18 mouse cellular contexts compared by ENCODE assay signal in genomic region chr13:95679078-95679477, GRCm38 (mm10). TPM values are rescaled to one million over a fixed set of nuclear protein-coding genes. Genes with fewer than 3 reads are reported as not detected.
DNase-seq lines count a peak whose midpoint lies in the region; ATAC-seq and TF ChIP-seq lines count a peak whose summit lies in the region.
"Had no signal": no experiment of that assay in that cellular context is flagged by ENCODE, and none has a peak within 500 bp of the region (broad histone marks: within the 10 kb centered on the region; RNA-seq: fewer than 3 reads in every experiment).

No protein-coding gene starts in this region.

- ATAC-seq in kidney, embryonic 15.5 days (replicated peaks; ENCODE audit: low FRiP score) = 0 out of 2 replicates have a peak, but pooled peaks have one; percentile 36
- ATAC-seq in kidney, embryonic 14.5 days (ENCODE audit: low FRiP score, low TSS enrichment) = no peak
- peak; percentile 69 for ATAC-seq in liver, embryonic 12.5 days
- ATAC-seq in frontal cortex, adult (ENCODE audit: low TSS enrichment) = no peak
- ATAC-seq: CD4-positive, CD25-positive, alpha-beta regulatory T cell, adult 4 months; Patski had no signal

- 81% methylated on average over 5 of the region's 5 CpGs for WGBS in kidney, embryonic 15.5 days
- 88% methylated on average over 5 of the region's 5 CpGs for WGBS in kidney, embryonic 14.5 days
- 74% methylated on average over 5 of the region's 5 CpGs for WGBS in bone marrow, adult 2 months
- 49% methylated on average over 5 of the region's 5 CpGs for WGBS in liver, embryonic 12.5 days (ENCODE audit: insufficient replicate concordance)

- H3K4me2 ChIP-seq in kidney, embryonic 15.5 days = no peak overlapping the region
- H3K4me2 ChIP-seq in kidney, embryonic 14.5 days (replicated peaks; ENCODE audit: low read depth, low read length) = no peak overlapping the region
- H3K4me2 ChIP-seq in liver, embryonic 12.5 days = peak overlapping the region; percentile 48
- H3K4me2 ChIP-seq: lung, embryonic 15.5 days had no signal

- no peak overlapping the region for H3K9ac ChIP-seq in kidney, embryonic 15.5 days
- H3K9ac ChIP-seq in kidney, embryonic 14.5 days (ENCODE audit: low read depth, low read length) = no peak overlapping the region
- peak overlapping the region; percentile 47 for H3K9ac ChIP-seq in liver, embryonic 12.5 days
- H3K9ac ChIP-seq: lung, embryonic 15.5 days had no signal

- TF ChIP-seq POLR2A in bone marrow, adult 2 months (IDR thresholded peaks at IDR 0.05; ENCODE audit: borderline replicate concordance, control insufficient read depth, low read depth, low read length) = no peak

- no peak for TF ChIP-seq CTCF in bone marrow, adult 2 months (IDR thresholded peaks at IDR 0.05; ENCODE audit: control insufficient read depth, insufficient read depth, low read length)

- no peaks in the 10 kb centered on the region for H3K27me3 ChIP-seq in kidney, embryonic 15.5 days
- no peaks in the 10 kb centered on the region for H3K27me3 ChIP-seq in kidney, embryonic 14.5 days (ENCODE audit: control insufficient read depth, insufficient read depth, low read length)
- no peaks in the 10 kb centered on the region for H3K27me3 ChIP-seq in liver, embryonic 12.5 days (replicated peaks)
- no peaks in the 10 kb centered on the region for H3K27me3 ChIP-seq in splenic B cell, adult 2 months (ENCODE audit: control insufficient read depth, insufficient read depth, low read length, poor library complexity, severe bottlenecking)
- H3K27me3 ChIP-seq: lung, embryonic 15.5 days; Patski had no signal

- DNase-seq in splenic B cell, adult 2 months (ENCODE audit: low read depth, low spot score) = peak; percentile 16
- DNase-seq in layer of hippocampus, postnatal 10 days (ENCODE audit: low spot score in 2 of 2) = no peak
- DNase-seq: cerebellum, adult 9-11 months; left cerebral cortex, postnatal 4 days; thymus, postnatal 25 days had no signal

- H3K4me3 ChIP-seq in kidney, embryonic 15.5 days (replicated peaks) = no peak overlapping the region
- no peak overlapping the region for H3K4me3 ChIP-seq in kidney, embryonic 14.5 days (ENCODE audit: low read length)
- no peak overlapping the region for H3K4me3 ChIP-seq in bone marrow, adult 2 months (replicated peaks; ENCODE audit: control insufficient read depth, low read depth, low read length)
- H3K4me3 ChIP-seq in liver, embryonic 12.5 days = no peak overlapping the region
- H3K4me3 ChIP-seq: embryonic facial prominence, embryonic 10.5 days; hindbrain, embryonic 10.5 days; lung, embryonic 15.5 days; midbrain, embryonic 10.5 days; myocyte had no signal

- no peaks in the 10 kb centered on the region for H3K9me3 ChIP-seq in kidney, embryonic 15.5 days (replicated peaks)
- H3K9me3 ChIP-seq in kidney, embryonic 14.5 days (ENCODE audit: control insufficient read depth, low read length) = no peaks in the 10 kb centered on the region
- H3K9me3 ChIP-seq in liver, embryonic 12.5 days (replicated peaks) = no peaks in the 10 kb centered on the region
- H3K9me3 ChIP-seq: embryonic facial prominence, embryonic 10.5 days; hindbrain, embryonic 10.5 days; lung, embryonic 15.5 days; midbrain, embryonic 10.5 days had no signal

- no peaks in the 10 kb centered on the region for H3K36me3 ChIP-seq in kidney, embryonic 15.5 days
- H3K36me3 ChIP-seq in kidney, embryonic 14.5 days (ENCODE audit: control insufficient read depth, insufficient read depth, low read length) = no peaks in the 10 kb centered on the region
- peaks cover 16% of the 10 kb centered on the region for H3K36me3 ChIP-seq in liver, embryonic 12.5 days
- no peaks in the 10 kb centered on the region for H3K36me3 ChIP-seq in splenic B cell, adult 2 months (ENCODE audit: control insufficient read depth, insufficient read depth, low read length, poor library complexity, severe bottlenecking)
- H3K36me3 ChIP-seq: lung, embryonic 15.5 days had no signal

- no peak overlapping the region for H3K27ac ChIP-seq in kidney, embryonic 15.5 days
- no peak overlapping the region for H3K27ac ChIP-seq in kidney, embryonic 14.5 days (ENCODE audit: low read depth, low read length)
- H3K27ac ChIP-seq in bone marrow, adult 2 months (ENCODE audit: control insufficient read depth, insufficient read depth, low read depth, low read length, poor library complexity) = peak overlapping the region; percentile 23; the same call in 1 of the 2 replicates
- H3K27ac ChIP-seq in liver, embryonic 12.5 days = peak overlapping the region; percentile 98
- H3K27ac ChIP-seq: embryonic facial prominence, embryonic 10.5 days; hindbrain, embryonic 10.5 days; kidney, postnatal 0 days; lung, embryonic 15.5 days; midbrain, embryonic 10.5 days had no signal

- H3K4me1 ChIP-seq in kidney, embryonic 15.5 days = no peaks in the 10 kb centered on the region
- H3K4me1 ChIP-seq in kidney, embryonic 14.5 days (ENCODE audit: control insufficient read depth, insufficient read depth, low read length) = no peaks in the 10 kb centered on the region
- peaks cover 4% of the 10 kb centered on the region for H3K4me1 ChIP-seq in bone marrow, adult 2 months (ENCODE audit: control insufficient read depth, insufficient read depth, low read length)
- peaks cover 63% of the 10 kb centered on the region for H3K4me1 ChIP-seq in liver, embryonic 12.5 days
- H3K4me1 ChIP-seq: embryonic facial prominence, embryonic 10.5 days; hindbrain, embryonic 10.5 days; lung, embryonic 15.5 days; midbrain, embryonic 10.5 days had no signal

RNA-seq across cellular contexts. Expression of gene F2rl2, which starts 17.6 kb away (rescaled TPM):
- polyA plus RNA-seq in kidney, embryonic 15.5 days (2015; fragmentation: Nextera tagmentation; extraction: Ambion mirVana) = 0.30 and 0.52 TPM in 2 replicates
- polyA plus RNA-seq in kidney, embryonic 14.5 days (2014; fragmentation: Nextera tagmentation; extraction: Ambion mirVana) = 0.41 and 0.54 TPM in 2 replicates
- polyA plus RNA-seq in bone marrow, adult 2 months (2011; ENCODE audit: insufficient read depth, insufficient read length, low replicate concordance, missing spikeins) = 12.8 and 18.3 TPM in 2 replicates
- 22.0 and 23.5 TPM in 2 replicates for polyA plus RNA-seq in liver, embryonic 12.5 days (2016; fragmentation: Nextera tagmentation; extraction: Ambion mirVana)
- total RNA-seq in layer of hippocampus, postnatal 10 days (2021) = under 1 TPM; 0.56 to 0.59 TPM
- polyA plus RNA-seq: Patski had no signal

Comparison
In these comparisons a context has a peak if more than half of its experiments do, and no peak if none do; other contexts are left out.
1. ATAC-seq: peak in kidney, embryonic 15.5 days (single experiment) and liver, embryonic 12.5 days (single experiment); none in kidney, embryonic 14.5 days (single experiment) and frontal cortex, adult (single experiment).
2. H3K27ac ChIP-seq: peak in bone marrow, adult 2 months (single experiment) and liver, embryonic 12.5 days (single experiment); none in kidney, embryonic 15.5 days (single experiment) and kidney, embryonic 14.5 days (single experiment).